In the genomic region with DNA sequence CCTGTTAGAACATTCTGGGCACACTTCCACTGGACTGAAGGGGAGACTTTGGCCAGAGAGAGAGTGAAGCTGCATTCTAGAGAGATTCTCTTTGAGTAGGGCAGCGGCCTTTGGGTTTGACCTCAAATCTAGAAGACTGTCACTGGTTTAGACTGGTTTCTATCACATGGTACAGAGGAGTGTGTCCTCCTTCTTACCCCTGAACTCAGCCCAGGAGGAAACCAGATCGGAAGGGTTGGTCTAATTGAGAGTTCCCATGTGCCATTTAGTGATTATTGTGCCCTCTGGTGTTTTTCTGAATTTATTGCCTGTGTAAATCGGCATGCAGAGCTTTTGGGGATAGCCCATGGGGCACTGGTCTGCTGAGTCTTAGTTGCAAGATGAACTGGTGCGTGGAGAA, we compare ENCODE assay signal across 8 mouse cellular contexts.
A peak's percentile ranks its signal among the peaks of the same experiment; 100 is the strongest.
DNase-seq lines count a peak whose midpoint lies in the region; ATAC-seq and TF ChIP-seq lines count a peak whose summit lies in the region.
"Had no signal": no experiment of that assay in that cellular context is flagged by ENCODE, and none has a peak within 500 bp of the region (broad histone marks: within the 10 kb centered on the region; RNA-seq: fewer than 3 reads in every experiment).

No protein-coding gene starts in this region.

- H3K4me2 ChIP-seq in limb, embryonic 14.5 days (replicated peaks; ENCODE audit: low read depth, low read length, severe bottlenecking): no peak overlapping the region
- H3K4me2 ChIP-seq: midbrain, embryonic 12.5 days had no signal

- H3K27ac ChIP-seq in limb, embryonic 14.5 days (replicated peaks; ENCODE audit: low read depth, low read length): no peak overlapping the region
- H3K27ac ChIP-seq in limb, embryonic 10.5 days: no peak overlapping the region
- H3K27ac ChIP-seq in macrophage: peak overlapping the region; percentile 61
- H3K27ac ChIP-seq: midbrain, embryonic 12.5 days had no signal

- H3K9ac ChIP-seq in limb, embryonic 14.5 days (ENCODE audit: low read depth, low read length, severe bottlenecking): no peak overlapping the region
- H3K9ac ChIP-seq: midbrain, embryonic 12.5 days had no signal

- peaks cover 95% of the 10 kb centered on the region for H3K79me2 ChIP-seq in macrophage (ENCODE audit: inconsistent target)

- H3K4me3 ChIP-seq in limb, embryonic 14.5 days (replicated peaks; ENCODE audit: low read length): no peak overlapping the region
- no peak overlapping the region for H3K4me3 ChIP-seq in limb, embryonic 10.5 days
- no peak overlapping the region for H3K4me3 ChIP-seq in macrophage (ENCODE audit: inconsistent target)
- H3K4me3 ChIP-seq: midbrain, embryonic 12.5 days had no signal

- H3K9me3 ChIP-seq in limb, embryonic 14.5 days (ENCODE audit: control insufficient read depth, low read length): no peaks in the 10 kb centered on the region
- no peaks in the 10 kb centered on the region for H3K9me3 ChIP-seq in limb, embryonic 10.5 days (replicated peaks)
- H3K9me3 ChIP-seq: midbrain, embryonic 12.5 days had no signal

- WGBS in limb, embryonic 14.5 days: 41% methylated on average over 4 of the region's 4 CpGs
- WGBS in limb, embryonic 10.5 days: 73% methylated on average over 4 of the region's 4 CpGs
- WGBS in macrophage (ENCODE audit: missing documents): 32% methylated on average over 4 of the region's 4 CpGs

- no peak for TF ChIP-seq POLR2A in limb, embryonic 14.5 days (IDR thresholded peaks at IDR 0.05; ENCODE audit: borderline replicate concordance, extremely low read depth, insufficient read depth, insufficient read length)

- peak; percentile 20 for DNase-seq in limb, embryonic 14.5 days (ENCODE audit: low spot score)
- no peak for DNase-seq in limb, embryonic 10.5 days (ENCODE audit: low spot score)
- DNase-seq in ES-CJ7 (ENCODE audit: low read depth, low spot score): peak; percentile 2
- peak; percentile 18 for DNase-seq in forelimb bud, embryonic 11.5 days (ENCODE audit: low read depth, low spot score)
- DNase-seq in yolk sac, embryonic 10.5 days (ENCODE audit: low spot score): no peak
- no peak for DNase-seq in thymus, postnatal 14 days

- ATAC-seq in limb, embryonic 14.5 days (ENCODE audit: low FRiP score, low read depth): no peak

- H3K4me1 ChIP-seq in limb, embryonic 14.5 days (ENCODE audit: control insufficient read depth, insufficient read depth, low read length): 0 out of 2 replicates have a peak, but pooled peaks cover 3% of the 10 kb centered on the region
- 0 out of 2 replicates have a peak, but pooled peaks cover 4% of the 10 kb centered on the region for H3K4me1 ChIP-seq in limb, embryonic 10.5 days
- H3K4me1 ChIP-seq: midbrain, embryonic 12.5 days had no signal

- H3K36me3 ChIP-seq in limb, embryonic 14.5 days (ENCODE audit: control insufficient read depth, insufficient read depth, low read length): no peaks in the 10 kb centered on the region
- H3K36me3 ChIP-seq in limb, embryonic 10.5 days: no peaks in the 10 kb centered on the region
- H3K36me3 ChIP-seq in macrophage (ENCODE audit: inconsistent target): no peaks in the 10 kb centered on the region
- H3K36me3 ChIP-seq: midbrain, embryonic 12.5 days had no signal

- H3K27me3 ChIP-seq in limb, embryonic 14.5 days (ENCODE audit: control insufficient read depth, insufficient read depth, low read length): no peaks in the 10 kb centered on the region
- H3K27me3 ChIP-seq in limb, embryonic 10.5 days (ENCODE audit: low read depth, poor library complexity, severe bottlenecking): no peaks in the 10 kb centered on the region
- H3K27me3 ChIP-seq: midbrain, embryonic 12.5 days had no signal

Comparison
In these comparisons a context has a peak if more than half of its experiments do, and no peak if none do; other contexts are left out.
1. DNase-seq: peak in limb, embryonic 14.5 days (single experiment), ES-CJ7 (single experiment) and forelimb bud, embryonic 11.5 days (single experiment); none in limb, embryonic 10.5 days (single experiment), yolk sac, embryonic 10.5 days (single experiment) and thymus, postnatal 14 days (single experiment).